Mouse (Mus musculus): ENCODE measurements at regions not wholly inside any gene's neighbourhood (a gene's known extent, or its start where the extent isn't known, plus 50 kb on each side); places are given as distances from the start of the nearest gene placed in this dataset.

DNA sequence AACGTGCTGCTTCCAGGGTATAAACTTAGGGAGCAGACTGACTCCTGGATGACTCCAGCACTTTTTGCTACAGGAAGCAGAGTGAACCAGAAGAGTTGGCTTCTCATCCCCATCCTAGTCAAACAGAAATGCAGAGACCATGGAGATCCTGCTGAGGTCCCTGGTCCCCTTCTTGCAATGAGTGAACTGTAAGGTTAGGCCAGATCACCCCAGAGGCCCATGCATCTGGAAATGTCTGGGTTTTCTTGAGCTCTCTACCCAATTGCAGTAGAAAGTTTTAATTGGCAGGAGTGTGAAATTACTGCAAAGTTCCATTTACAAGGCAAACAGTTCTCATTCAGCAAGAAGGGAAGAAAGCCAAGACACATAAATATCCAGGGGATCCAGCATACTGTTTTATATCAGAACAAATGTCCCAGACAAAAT is 101.8 kb downstream of the Kctd12 start:
- DNase-seq: no peak

DNA sequence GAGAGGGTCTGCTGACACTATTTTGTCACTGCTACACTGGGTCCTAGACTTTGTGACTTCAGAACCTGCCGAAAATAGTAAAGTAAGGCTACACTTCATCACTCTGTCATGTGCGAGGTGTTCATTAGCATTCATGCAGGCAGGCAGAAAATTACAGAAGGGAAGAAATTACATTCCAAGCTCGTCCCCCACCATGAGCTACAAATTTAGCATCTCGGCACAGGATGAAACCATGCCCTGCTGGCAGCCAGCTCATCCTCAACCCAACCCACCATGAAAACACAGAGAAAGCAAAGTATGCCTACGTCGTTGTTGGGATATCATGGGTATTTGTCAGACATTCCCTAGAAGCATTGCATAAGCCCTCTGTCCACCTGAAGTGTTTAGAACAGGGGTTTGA is 103.9 kb downstream of the Kctd12 start:
- DNase-seq: no peak

DNA sequence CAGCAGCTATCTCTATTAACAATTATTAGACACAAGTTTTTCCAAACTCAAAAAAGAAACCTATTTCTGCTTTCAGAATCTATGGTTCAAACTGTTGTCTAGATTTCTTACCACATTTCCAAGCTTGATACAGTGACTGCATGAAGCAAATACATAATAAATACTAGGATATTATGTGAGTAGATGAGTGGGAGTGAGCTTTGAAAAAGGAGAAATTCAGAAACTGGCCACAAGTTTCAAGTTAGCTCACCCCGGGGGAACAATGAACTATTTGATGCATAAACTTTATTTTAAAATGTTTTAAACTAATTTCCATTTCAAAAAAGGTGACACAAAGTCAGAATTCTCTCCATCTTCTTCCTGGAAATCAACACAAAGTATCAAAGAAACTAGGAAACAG is 114.3 kb downstream of the Kctd12 start:
- DNase-seq: no peak

DNA sequence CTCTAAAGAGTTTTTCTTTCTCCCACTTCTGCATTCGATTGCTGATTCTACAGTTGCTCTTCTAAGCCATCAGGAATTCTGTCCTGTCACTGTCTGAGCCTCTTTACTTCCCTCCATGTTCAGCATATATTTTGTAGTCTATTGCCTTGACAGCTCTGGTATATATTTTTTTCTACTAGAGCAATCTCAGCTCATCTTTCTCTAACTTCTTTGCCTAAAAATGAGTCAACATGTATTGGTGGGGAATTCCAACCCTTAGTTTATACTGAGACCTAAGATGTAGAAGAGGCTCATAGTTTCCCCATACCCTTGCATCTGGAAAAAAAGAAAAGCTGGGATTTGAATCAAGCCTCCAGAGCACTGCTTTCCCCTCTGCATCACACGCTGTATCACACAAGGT is 114.7 kb downstream of the Kctd12 start:
- no peak for DNase-seq

DNA sequence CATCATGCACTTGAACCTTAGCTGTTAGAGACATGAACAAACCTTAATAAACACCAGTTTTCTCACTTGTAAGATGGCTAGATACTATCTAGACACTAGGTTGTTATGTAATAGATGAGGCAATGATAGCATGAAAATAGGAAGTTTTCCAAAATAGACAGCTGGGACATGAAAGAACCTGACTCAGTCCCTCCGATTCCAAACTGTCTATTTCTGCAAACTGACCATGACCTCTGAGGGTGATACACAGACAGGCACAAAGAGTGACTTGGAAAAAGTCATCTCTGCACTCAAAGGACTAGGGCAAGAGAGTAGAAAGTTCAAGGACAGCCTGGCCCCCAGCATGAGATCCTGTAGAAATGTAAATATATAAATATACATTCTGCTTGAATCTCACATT is 115.9 kb downstream of the Kctd12 start:
- no peak for DNase-seq

DNA sequence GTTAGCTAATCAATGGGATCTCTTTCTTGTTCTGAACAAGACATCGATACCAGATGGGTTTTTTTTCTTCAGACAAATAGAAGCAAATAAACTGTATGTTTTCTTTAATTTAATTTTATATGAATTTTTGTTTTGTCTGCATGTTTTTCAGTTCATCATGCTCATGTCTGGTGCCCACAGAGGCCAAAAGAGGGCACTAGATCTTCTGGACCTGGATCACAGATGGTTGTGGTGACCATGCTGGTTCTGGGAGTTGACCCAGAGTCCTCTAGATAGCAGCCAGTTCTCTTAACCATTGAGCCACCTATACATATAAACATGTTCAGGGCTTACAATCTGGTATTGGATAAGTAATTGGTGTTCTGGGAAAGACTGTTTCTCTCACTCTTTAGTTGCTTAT is 120.7 kb downstream of the Kctd12 start:
- DNase-seq: no peak

DNA sequence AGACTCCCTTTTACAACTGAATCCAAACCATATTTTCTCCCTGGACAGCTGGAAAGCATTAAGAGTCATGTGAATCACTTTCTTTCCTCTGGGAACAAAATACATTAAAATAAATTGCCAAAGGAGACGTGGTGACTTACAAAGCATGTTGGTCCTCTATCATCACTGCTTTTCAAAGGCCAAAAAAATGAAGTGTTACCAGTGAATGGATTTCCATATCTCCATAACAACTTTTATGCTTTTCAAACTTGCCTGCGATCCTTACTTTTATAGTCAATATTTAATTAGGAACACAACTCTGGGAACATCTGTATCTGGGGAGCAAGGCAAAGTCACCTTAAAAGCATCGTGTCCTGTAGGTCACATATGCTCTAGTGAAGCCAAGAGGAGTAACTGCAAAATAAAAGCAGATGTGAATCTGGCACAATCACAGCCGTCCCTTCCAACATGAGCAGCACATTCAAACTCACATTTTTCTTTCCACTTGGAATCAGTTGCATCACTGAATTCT is 123.0 kb downstream of the Kctd12 start:
- DNase-seq: peak; percentile 29

DNA sequence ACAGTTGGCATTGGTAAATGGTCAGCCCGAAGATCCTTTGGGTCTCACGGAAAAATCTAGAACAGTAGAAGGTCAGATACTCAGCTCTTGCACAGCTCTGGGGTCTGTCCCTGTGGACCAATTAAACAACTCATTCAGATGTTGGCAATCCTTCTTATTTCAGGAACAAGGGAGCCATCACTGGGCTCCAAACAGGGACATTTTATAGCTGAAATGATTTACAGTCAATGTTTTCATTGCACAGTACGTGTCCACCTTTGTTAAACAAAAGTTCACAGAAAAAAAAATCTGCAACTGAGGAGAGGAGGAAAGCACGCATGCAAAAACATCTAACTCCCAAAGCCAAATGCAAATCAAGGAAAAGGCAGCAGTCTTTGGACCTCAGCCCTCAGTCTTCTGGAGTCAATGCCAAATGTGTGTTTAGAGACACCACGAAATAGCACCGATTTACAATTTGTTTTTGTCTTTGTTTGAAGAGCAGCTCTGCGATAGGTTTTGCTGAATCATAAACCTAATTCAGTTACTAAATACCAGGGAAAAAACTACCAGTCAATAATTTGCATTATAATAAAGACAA is 127.1 kb downstream of the Kctd12 start:
- peak; percentile 10 for DNase-seq

DNA sequence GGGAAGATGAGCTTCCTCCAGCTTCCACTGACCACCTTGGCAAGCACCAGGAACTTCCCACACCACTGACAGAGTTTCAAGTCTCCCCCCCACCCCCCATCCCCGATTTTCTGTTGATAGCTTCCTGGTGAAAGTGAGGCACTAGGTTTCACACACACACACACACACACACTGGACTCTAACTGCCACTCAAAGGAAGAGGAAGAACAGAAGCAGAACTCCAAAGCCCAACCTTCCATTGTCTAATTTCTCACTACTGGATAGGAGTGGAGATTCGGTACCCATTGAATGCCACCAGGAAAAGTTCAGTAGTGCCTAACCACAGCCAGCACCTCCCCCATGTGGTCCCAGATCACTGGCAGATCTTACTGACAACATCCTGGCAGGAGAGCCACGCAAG is 138.7 kb downstream of the Kctd12 start:
- DNase-seq: no peak

DNA sequence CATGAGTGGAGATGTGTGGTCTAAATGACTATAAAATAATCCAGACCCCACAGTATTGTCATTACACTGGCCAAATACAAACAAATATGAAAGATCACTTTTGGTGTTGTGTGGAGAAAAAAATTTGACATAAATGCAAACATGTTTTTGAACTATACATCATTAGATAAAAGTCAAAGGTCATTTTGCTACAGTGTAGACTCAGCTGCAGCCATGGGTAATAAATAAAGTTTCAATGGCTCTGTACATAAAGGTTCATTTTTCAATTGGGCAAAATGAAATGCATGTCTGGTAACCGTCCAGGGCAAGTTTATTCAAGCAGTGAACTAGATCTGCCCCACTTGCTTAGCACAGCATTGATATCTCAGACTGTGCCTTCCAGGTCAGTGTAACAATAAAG is 144.8 kb downstream of the Kctd12 start:
- DNase-seq: no peak

DNA sequence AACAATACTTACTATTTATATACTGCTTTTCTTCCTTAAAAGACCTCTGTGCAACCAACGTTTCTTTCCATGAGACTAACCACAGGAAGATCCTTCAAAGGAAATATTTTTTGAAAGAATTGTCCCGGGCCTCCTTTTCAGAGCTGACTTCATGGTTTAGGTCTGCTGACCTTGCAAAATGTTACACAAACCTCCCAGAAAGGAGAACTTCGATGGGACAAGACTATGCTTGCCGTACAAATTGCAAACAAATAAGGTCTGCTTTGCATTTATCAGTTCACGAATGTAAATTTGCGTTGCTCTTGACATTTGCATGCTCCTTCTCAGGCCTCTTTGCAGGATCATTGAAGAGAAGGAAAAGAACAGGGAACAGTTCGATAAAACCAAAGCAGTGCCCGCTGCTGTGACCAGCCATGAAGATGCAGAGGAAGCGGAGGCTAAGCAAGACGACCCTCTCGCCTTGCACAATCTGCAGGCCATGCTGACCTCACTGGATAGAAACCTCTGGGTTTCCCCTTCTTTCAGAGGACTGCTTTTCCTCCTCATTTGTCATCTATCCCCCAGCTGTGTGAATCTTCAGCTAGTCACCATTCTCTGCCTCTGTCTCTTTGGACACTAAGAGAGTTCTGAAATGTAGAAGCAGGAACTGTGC is 147.2 kb downstream of the Kctd12 start:
- no peak for DNase-seq

DNA sequence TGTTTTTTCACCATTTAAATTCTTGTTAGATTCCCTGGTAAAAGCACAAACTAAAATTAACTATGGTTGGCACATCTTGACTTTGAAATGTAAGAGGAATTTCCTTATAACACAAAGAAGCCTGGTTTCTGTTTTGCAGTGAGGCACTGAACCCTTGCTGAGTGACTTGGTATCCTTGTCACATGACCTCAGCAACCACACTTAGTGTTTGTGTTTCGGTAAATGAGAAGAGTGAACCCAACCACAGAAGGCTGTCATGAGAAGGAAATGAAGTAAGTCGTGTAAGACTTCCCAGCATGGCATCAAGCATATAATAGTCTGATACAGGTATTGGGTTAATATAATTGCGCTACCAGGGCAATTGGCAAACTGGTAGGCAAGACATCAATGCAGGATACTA is 154.0 kb downstream of the Kctd12 start:
- no peak for DNase-seq

DNA sequence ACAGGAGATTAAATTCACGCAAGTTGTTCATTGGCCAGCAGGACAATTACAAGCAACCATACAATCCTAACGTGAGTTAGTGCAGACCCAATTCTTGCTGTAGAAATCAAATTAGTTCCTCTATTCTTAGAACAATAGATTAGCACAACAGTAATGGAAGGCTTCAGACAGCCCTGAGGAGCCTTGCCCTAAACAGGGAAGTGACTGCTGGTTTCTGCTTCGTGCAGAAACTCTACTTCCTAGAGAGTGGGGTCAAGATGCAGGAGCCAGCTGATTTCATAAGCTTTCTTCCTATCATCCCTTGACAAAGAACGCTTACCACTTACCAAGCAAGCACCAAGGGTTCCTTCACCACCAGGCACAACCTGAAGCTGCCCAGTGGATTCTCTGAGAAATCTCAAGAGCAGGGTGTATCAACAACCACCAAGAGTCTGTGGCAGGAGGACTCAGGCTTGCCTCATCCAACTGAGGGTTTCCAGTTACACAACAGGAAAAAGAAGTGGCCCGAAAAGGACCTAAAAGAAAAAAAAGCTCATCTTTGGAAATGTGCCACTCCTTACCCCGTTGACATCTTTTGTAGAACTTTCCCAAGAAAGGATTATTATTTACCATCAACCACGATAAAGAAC is 154.6 kb downstream of the Kctd12 start:
- no peak for DNase-seq

DNA sequence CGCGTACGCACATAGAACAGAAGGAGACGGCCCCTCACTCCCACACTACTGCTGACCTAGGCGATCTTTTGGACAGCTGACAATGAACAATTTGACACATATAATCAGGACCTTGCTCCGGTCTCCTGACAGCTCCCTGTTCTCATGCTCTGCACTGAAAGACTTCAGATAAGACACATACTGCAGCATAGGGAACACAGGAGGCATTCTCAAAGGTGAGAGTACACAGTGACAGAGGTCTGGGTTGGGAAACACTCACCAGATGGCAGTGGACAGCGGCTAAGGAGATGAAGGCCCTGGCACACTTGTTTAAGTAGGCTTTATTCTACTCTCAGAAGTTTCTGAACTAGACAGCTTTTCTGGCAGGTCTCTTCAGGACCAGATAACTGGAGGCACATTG is 156.9 kb downstream of the Kctd12 start:
- no peak for DNase-seq

DNA sequence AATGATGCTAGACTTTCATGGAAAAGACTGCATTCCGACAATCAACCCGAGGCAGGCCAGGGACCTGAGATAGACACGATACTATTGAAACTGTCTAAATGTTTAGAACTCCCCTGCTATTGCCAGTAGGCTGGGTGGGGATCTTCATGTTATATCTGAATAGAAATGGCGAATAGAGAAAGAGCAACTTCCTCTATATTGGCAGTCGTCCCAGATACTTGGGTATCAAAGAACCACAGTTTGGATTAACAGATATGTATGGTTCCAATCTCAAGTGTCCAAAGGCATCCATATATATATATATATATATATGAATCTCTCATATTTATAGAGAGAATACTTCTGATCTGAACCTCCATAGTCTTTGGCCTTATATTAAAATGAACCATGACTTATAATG is 161.8 kb downstream of the Kctd12 start:
- DNase-seq: no peak

DNA sequence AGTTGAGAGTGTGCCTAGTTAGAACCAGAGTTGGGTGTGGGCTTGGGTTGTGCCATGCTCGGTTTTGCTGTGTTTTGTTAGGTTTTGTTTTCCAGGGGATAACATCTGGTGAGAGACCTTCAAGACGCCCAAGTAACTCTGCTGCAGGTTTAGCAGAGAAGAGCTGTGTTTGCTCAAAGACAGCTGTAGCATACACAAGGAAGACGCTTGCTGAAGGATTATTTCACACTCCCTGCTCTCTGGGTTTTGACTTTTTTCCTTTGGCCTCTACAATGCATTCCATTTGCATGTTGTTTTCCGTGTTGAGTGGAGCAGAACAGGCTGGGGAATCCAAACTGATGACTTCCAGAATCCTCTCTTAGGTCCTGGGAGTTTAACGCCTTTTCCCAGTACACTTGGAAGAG is 170.8 kb downstream of the Kctd12 start:
- peak; percentile 17 for DNase-seq

DNA sequence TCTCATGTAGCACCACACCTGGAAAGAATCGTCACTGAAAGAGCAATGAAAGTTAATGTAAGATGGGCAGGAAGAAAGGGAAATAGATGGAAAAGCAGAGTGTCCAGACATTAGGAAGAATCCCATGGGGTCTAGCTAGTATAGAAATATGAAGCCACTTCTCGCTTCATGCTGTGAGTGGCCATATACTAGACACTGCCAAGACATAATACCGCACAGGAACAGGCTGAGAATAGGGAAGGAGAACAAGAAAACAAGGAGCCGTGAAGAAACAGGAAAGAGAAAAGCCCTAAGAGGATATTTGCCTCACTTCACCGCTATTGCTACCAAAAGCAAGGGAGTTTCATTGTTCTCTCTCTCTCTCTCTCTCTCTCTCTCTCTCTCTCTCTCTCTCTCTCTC is 171.4 kb downstream of the Kctd12 start:
- DNase-seq: no peak

DNA sequence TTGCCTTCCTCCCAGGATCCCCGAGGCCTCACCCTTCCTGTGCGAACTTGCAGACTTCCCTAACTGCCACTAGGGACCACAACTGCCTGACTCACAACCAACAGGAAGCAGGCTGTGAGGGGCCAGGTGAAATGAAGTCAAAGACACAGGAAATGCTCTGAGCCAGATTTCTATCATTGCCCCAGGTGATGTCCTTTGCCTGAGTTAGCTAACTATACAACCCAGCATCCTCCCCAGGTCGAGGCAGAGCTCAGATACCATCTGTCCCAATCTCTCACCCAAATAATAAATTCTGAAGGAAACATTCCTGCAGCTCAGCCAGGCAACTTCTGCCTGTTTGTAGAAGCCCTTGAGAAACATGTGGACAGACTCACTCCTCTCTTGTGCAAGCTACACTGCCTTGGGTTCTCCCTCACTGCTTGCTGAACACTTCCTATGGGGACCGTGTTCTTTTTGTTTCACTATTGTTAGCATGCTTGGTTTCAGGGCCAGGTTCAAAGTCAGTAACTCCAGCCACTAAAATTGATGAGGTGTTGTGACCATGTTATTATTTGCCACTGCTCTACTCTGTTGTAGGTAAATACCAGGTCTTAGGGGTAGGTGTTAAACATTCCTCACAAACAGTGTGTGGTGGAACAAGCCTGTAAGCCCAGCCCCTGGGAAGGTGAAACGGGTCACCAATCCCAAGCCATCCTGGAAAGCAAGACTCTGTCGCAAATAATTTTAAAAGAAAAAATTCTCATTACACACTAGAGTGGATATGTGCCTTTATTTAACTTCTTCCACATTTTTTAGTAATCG is 172.1 kb downstream of the Kctd12 start:
- peak; percentile 43 for DNase-seq

DNA sequence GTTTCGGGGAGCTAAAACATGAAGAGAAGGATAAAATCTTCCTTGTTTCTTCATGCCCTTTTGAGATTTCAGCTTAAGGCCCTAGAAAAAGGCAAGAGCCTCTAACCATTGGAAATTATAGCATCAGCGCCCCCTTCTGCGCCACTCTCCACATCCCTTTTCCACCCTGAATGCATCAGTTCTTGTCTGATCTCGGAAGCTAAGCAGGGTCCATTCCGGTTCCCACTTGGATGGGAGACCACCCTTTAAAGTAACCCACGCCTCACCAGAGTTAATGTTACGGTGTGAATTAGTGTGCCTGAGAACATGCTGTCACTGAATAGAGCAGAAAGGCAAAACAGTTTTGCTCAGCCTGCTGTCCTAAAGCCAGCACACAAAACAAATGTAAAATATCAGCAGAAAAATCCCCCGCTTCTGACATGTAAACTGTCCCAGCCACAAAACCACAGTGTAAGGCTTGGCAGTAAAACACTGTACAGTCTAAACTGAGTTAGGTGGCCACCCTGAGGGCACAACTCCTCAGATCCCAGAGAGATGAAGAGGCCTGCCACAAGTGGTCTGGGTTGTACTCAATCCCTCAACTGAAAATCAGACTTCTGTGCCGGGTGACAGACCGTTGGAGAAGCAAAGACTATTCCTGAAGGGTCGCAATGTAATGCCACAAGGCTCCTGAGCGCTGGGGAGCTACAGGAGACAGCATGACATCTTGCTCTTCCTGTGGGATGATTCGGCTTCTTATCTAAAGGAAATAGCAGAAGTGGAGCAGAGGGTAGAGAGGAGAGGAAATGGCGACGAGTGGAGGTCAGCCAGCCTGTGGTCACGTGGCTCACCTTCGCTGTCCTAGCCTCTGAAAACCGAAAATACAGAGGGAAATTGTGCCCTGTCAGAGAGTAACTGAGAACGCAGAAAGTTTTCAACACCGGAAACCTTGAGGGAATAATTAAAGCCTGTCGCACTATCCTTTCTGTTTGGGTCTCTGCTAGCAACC is 176.2 kb downstream of the Kctd12 start:
- peak; percentile 54 for DNase-seq

DNA sequence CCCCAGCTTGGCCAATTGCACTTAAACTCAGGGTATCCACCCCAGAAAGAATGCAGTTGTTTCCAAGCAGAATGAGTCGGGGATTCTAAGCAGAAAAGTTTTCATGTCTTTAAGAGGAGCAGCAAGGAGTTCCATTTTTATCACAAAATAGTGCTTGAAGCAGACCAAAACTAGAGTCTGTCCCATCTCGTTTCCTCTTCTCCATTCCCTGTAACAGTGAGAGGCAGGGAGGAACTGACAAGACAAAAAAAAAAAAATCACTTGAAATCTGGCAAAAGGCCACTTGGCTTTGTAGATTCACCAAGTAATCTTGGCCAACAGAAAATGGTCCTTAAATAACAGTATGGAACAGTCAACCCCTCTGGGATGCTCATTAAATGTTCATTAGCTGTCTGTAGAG is 186.8 kb downstream of the Kctd12 start:
- DNase-seq: no peak

DNA sequence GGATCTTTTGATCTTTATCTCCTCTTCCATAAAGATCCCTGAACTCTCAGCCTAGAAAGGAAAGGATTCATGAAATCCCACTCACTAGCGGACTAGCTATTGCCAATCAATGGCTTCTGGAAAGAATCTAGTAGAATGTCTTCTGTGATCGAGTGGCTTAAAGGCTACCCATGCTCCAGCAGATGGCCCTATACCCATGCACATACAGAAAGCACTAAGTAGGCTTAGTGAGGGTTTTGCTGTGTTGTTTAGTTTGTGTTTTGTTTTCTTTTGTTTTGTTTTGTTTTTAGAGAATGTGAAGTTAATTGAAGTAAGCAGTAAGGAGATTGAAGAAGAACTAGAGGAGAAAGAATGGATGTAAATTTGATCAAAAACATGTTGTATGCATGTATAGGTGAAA is 187.5 kb downstream of the Kctd12 start:
- DNase-seq: peak; percentile 23

DNA sequence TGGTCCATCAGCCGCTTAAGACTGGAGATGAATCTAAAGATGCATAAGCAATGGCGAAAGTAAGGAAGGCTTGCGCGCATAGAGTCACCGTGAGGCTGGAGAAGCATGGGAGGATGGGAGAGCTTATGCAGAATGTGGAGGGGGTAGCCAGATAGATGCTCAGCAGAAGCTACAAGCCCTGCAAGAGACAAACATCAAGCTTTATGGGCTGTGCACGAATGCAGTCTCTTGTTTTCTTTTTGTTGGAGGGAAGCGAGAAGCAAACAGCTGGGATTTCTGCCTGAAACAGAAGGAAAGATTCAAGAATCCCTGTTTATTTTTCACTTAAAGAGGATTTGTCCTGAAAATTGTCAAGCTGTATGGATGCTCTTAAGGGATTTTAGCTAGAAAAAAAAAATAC is 188.7 kb downstream of the Kctd12 start:
- DNase-seq: no peak

Measured in heart, postnatal 4 days (tissue).